Mouse (Mus musculus) 416B (cell line): Measurements from ENCODE around the gene Spen.

Source experiments
- DNase-seq: peaks from one replicate; pipeline ENCODE4 v3.0.0; 2011; ENCODE audit warnings: low read depth

The Spen gene

DNA sequence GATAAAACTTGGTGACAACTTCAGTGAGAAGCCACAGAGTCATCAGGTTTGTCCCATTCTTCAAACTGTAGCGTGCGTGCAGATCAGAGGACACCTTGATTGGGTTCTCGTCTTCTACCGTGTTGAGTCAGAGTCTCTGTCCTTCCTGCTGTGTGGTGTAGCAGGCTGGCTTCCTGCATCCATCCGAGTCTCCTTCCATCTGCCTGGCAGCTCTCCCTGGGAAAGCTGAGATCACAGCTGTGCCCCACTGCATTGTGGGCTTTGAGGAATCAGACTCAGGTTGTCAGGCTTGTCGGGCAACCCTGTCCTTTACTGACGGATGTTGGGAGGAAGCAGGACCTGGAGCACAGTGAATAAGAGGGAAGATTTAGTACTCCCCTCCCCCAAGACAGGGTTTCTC, 92.2 kb downstream of the Spen start:
- DNase-seq = no peak

DNA sequence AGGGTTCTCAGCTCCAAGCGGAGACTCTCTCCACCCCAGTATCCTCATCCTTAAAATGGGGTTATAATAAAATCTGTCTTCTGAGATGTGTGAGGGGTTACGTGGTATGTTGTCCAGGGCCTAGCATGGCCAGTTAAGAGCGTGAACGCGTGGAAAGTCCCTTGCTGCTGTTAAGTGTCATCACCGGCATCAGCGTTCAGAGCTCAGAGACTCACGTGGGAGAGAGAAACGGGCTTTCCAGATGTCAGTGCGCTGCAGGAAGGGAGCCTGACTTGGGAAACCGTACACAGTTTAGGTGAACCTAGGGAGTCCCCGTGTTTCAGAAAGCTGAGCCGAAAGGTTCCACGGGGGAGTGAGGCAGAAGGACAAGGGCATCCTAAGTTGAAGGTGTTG, 93.1 kb downstream of the Spen start:
- no peak for DNase-seq

DNA sequence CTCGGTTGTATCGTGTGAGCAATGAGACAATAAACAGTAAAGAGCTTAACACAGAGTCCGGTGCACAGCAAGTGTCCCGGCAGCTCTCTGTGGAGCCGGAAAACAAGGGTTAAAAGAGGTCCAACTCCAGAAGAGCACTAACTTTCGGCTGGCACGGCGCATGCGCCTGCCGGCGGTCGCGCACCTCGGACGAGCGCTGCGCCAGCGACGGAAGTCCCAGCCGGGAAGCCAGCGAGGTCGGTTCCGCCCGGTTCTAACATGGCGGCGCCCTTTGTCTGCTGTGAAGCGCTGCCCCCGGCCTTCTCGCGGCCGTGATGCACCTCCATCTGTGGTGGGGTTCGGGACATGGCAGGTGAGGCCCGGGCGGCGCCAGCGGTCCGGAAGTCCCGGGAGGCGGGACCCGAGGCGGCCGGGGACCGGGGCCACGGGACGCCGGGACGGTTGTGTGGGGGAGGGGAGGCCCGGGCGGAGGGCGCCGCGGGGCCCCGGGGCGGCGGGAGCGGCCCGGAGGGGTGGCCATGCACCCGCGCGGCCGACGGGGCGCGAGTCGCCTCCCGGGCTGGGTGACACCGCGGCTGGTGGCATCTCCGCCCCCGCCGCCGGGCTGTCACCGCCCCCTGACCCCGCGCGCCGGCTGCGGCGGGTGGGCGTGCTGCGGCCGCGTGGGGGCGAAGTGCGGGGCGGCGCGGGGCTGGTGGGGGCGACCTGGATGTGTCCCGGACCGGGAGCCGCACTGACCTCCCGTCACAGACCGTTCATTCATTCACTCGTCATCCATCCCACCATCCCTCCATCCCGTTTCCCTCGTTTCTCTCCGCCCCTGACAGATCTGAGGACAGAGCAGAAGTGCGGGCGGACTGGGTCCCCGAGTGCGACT, 93.7 kb downstream of the Spen start, which contains the start of gene Zbtb17:
Gene Zbtb17, plus strand, starts transcription at position 204 of the 877 bp plus-strand sequence.
- DNase-seq = peak; percentile 87

DNA sequence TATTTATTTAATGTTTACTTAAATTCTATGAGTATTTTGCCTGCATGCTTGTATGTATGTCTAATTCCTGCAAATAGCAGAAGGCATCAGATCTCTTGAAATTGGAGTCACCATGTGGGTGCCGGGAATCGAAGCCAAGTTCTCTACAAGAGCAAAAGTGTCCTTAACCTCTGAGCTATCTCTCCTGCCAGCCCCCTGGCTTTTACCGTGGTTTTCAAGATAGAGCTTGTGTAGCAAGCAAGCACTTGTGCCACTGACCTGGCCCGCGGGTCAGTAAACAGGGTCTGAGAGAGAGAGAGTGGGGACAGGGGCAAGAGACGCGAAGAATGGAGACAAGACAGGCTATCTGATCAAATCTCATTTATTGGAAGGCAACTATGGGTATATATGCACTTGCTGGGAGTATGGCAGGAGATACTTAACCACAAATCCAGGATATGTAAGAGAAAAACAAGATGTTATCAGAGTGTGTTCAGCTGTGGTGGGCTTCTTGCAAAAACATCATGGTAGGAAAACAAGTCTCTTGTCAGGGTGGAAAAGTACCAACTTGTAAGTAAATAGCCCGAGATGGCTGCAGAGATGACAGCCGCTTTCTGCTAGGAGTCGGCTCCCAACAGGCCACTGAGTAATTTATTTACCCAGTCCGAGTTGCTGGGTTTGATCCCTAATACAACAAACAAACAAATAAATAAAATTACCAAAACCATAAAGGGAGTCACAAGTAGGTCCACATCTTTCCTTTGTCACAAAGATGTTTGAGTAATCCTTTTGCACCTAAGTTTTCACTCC, 94.6 kb downstream of the Spen start:
- no peak for DNase-seq

DNA sequence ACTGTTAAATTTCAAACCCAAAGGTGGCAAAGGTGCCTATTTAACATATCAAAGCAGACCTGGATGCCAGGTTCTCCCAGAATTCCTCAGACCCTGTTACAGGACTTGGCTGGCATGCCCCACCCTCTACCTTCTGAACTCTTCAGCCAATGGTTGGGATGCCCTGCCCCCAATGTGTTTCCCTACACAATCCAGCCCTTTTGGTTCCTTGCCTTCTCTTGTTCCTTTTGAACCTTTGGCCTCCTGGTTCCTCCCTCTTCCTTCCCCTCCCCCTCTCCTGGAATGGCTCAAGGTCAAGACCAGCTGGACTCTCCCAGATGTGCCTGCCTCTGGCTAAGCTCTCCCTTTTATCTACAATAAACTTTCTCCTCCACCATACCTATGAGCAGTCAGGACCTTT, 97.5 kb downstream of the Spen start:
- no peak for DNase-seq

DNA sequence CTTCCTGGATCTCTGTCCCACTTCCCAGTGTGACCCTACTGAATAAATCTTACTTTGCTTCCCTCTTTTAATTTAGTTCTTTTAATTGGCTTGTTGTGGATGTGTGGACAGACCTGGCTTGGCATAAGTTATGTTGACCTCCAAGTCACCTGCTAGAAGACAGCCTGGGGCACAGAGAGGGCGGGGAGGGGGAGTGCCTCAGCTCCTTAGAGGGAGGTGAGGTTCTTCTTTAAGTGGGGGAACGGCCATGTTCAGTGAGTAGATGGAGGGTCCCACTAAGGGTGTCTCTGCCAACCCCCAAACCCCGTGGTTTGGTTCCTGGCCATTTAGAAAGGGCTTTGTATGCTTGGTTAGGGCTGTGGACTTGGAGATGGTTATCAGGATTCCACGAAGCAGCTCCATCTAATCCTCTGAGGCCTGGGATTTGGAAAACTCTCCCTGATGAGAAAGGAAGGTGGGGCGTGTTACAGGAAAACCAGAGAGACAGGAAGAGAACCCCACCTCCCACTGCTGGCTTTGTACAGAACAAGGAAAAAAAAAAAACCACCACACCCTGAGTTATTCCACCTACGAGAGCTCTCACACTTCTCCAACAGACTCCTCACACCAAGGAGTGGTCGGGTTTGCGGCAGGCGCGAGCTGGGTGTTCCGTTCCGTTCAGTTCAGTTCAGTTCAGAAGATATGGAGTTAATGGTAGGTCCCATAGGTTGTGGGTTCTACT, 99.2 kb downstream of the Spen start:
- DNase-seq = no peak

DNA sequence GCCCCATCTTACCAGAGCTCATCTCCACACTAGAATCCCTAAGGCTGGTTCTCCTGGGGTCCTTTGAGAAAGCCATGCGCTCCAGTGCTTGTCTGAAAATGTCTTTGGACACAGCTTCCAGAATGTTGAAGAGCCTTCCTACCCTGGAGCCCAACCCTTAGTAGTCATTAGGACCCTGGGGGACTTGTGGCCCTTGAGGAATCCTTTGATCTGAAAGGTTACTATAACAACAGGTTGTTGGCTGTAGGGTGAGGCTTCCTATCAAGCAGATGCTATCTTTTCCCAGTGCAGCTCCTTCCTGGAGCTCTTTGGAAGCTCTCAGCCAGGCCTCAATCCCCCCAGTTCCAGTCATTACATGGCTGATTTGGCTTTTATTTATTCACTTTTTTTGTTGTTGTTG, 102.4 kb downstream of the Spen start, which contains the start of gene Srarp:
Gene Srarp, minus strand, starts transcription at position 132 of the 400 bp plus-strand sequence.
- no peak for DNase-seq

DNA sequence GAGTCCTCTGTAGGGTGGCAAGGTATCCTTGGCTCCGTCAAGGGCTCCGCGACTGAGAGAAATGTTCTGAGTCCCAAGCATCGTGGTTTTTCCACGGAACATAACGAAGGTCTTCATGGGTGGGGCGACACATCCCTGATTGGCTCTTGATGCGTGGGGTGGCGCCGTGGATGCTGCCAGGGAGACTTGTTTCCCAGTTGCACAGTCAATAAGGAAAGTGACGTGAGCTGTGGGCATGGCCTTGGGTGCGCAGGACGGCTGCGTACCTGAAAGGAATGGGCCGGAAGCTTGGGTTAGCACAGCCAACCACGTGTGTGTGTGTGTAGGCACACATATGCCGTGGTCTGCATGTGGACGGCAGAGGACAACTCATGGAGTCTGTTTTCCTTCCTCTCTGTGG, 105.2 kb downstream of the Spen start:
- no peak for DNase-seq

DNA sequence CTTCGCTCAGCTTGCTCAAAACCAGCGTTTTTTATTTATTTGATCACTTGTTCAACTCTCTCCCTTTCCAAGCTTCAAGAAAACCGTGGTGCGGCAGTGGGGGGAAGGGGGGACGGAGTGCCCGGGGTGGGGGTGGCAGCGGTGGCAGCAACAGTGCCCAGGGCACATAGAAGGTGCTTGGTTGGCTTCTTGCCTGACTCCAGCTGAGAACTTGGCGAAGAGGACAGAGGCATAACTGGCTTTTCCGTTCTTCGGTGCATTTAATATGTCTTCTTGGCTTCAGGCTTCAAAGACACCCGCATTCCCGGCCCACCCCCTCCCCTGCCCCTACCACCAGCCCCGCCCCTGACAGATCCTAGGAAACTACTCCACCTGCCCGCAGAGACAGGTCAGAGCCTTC, 105.7 kb downstream of the Spen start:
- DNase-seq = no peak

DNA sequence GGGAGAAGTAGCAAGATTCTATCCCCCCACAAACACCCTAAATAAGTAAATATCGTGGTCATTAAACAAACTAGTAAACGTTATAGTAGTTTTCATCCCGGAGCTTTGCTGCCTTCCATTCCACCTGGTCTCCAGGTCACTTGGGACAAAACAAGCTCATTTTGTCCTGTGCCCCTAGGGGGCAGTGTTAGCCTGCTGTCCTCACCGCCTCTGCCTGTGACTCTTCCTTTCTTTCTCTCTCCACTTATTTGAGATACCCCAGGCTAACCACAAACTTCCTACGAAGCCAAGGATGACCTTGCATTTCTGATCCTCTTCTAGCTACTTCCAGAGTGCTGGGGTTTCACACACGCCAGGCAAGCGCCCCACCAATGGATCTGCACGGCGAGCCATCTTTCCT, 107.4 kb downstream of the Spen start:
- DNase-seq = peak; percentile 87

DNA sequence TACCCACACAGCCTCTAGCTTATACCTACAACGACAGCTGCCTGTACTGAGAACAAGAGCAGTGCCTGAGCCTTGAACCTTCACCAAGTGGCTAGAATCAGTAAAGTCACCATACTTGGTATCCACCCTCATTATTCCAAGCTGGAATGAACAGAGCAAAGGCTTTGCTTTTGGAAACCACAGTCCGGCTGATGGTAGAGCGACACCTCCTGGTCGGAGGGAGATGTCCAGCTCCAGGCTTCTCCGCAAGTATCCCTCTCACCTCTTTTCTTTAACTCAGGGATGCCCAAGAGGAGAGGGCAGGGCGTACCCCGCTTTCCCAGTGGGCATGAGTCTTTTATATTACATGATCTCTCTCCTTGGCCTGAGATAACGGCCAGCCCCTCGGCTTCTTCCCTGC, 108.5 kb downstream of the Spen start:
- DNase-seq = peak; percentile 62

DNA sequence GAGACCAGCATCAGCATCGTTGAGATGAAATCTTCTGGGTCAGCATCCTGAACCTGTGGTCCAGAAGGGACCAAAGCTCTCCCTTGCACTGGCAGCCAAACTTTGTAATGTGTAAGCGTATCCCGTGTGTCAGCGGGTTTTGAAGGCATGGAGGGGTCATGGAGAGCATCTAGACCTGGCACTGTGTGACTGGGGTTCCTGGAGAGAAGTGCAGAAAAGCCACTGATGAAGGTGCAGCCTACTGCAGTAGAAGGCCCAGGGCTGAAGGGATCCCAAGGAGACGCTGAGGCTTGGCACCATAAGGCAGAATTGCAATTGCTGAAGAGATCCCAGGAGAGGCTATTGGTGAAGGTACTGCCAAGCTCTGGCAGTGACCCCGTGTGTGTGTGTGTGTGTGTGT, 109.0 kb downstream of the Spen start:
- DNase-seq = no peak

DNA sequence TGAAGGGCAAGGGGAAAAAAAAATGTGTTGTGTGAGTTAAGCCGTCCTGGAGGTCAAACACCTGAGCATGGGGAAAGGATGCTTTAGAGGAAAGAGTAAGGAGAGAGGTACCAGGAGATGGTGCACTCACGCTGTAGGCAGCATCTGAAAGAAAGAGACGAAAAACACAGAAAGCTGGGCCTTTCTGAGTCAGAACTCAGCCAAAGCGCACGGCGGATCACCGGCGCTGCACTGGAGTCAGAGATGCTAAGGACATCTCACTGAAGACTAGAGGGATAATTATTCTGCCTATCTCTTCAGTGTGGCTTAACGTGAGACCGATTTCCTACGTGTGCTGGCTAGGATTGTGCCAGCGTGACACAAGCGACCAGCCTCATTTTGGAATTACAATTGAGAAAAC, 110.5 kb downstream of the Spen start:
- DNase-seq = no peak

DNA sequence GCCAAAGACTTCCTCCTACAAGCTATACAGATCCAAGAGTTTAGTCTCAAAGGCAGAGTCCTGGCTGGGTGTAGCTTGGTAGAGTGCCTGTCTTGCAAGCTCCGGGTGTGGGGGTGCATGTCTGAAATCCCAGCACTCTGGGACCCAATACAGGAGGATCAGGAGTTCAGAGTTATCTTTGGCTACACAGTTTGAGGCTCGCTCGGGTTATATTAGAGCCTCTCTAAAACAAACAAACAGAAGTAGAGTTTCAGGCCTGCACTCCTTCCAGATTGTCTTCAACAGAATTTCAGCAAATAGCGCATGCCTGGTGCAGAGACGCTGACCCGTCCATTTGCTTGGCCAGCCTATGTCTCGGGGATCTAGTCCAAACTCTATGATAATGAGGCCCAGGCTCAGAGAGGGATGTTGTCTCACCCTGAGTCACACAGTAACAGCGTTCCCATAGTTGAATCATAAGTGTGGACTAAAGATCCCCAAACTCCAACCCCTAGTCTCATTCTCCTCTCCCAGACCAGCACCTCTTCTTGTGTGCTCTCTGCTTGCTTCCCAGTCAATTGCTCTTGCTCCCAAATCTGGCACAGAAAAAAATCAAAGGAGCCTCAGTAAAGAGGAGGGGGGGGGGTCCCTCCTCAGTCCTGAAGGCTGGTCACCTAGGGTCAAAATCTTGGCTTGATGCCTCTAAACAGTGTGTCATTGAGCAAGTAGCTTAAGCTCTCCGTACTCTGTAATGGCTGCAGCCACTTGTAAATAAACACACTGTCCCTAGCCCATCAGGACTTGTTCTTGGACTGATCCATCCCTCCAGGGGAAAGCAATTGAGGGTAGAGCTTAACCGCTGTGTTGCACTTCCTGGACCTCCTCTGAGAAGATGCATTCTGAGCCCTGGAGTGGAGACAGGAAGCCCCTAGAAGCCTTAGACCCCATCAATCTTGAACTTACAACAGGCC, 111.3 kb downstream of the Spen start:
- no peak for DNase-seq

DNA sequence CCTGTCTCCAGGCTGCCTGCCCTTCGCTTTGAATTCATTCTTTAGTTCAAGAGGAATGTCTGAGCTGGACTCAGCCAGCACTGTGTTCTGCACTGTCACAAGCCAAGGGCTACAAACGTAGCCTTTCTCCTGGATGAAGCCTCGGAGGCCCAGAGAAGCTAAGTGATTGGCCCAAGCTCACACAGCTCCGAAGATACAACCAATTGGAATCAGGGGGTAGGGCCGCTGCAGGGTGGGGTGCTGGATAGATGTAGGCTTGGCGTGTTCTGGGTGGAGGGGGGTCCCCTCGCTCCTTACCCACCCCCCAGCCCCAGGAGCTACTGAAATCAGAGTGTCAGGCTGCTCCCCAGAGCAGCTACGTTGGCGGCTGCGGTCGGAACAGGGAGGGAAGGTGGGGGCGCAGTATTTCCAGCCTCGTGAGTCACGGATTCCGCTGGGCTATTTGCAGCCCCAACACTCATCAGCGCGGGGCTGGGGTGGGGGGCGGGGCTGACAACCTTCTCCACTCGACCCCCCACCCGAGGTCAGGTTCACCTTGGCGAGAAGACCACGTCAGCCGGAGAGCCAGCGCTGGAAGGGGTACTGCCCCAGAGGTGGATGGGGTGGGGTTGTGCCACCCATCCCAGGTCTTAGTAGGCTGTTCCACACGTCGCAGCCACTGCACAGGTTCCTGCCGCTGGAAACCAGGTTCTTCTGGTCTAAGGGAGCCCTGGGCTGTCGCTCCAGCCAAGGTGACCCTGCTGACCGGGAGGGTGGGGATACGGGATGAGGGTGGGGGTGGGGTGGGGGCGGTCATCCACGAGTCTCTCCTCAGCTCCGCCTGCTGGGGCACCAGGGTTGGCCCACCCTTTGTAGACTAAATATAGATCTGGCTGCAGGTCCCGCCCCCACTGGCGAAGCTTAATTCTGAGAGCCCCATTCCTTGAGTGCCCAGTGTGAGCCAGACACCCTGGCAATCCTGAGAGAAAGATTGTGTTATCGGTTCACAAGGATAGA, 112.6 kb downstream of the Spen start:
- DNase-seq = peak; percentile 89

DNA sequence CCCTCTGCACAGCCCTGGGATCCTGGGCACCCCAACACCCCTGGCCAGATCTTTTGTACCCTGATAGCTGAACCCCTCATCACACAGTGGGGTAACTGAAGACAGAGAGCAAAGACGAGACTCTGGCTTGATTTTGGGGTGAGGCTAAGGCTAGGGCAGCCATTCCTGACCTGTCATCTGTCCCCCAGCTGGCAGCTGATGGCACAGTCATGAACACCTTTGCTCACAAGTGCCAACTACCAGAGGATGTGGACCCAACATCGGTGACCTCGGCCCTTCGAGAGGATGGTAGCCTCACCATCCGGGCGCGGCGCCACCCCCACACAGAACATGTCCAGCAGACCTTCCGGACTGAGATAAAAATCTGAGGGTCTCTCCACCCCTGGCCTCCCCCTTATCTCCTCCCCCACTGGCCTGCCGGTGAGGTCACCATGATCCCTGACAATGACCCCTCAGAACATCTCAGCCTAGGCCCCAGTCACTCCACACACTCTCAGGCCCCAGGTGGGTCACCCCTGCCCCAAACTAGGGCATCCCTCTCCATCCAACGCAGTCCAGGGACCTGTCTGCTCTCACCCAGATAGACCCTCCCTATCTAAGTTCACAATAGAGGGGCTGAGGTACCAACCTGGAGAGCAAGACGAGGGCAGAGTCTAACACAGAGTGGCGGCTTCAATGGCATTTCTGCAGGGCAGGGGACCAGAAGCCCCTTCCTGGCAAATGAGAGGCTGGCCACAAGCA, 114.5 kb downstream of the Spen start:
- no peak for DNase-seq

DNA sequence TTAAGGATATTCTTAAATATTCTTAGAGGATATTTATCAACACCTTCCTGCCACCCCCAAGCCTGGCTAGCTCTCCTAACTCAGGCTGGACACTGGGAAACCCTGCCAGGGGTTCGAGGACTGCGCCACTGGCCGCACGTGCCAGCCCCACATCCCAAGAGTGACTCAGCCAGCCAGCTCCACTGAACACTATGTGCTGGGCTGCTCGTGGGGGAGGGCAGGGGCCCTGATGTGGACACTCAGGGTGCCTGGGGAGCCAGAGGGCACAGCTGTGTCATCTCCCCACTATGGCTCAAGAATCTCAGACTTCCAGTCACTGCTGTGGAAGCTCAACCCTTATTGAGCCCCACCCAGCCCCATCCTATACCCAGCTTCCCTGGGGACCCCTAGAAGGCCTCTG, 115.1 kb downstream of the Spen start:
- DNase-seq = no peak

DNA sequence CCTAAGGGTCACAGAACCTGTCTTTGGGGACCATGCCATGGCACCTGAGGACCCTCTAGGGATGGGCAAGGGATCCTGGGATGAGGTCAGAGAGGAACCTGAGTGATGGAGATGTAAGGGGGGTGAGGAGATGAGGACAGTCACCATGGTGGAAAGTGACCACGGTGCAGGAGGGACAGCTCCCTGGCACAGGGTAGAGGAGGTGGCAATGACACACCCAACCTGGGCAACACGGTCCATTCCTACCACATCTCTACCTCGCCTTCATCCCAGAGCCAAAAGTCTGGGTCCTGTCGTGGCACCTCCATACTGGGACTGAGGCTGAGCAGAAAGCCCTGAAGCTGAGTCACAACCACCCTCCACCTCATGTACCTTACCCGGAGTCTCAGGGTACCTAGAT, 115.6 kb downstream of the Spen start:
- DNase-seq = no peak

DNA sequence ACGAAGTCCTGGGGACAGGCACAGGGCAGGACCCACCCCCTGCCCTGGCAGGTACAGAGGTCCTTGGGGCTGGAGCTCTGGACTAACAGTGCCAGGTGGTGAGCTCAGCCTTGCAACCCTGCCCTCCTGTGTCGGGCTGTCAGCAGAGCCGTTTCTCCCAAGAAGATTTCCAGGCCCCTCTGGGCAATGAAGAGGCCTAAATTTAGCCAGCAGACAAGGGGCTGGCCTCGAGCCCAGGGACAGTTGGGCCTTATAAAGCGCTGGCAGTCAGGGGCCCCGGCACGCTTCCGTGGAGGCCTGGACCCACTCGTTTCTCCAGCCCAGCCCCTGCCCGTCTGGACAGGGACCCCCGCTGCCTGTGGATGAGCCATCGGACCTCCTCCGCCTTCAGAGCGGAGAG, 117.0 kb downstream of the Spen start:
- no peak for DNase-seq
